Mouse (Mus musculus) testis, adult 2 months (tissue): Measurements from ENCODE around the gene Diexf.

Experiments used
- CTCF ChIP-seq: fragments of 200-500 bp; IDR thresholded peaks from 2 replicates; pipeline ENCODE4 v1.5.1; 2012; ENCODE audit warnings: low read depth, mild to moderate bottlenecking, inconsistent platforms, low read length, moderate library complexity; ENCODE audit not compliant: control insufficient read depth, insufficient read depth, insufficient replicate concordance
- POLR2A ChIP-seq: fragments of 200-500 bp; IDR thresholded peaks from 2 replicates; pipeline ENCODE4 v1.6.1; 2012; ENCODE audit warnings: low read depth, mild to moderate bottlenecking, inconsistent platforms, low read length, moderate library complexity; ENCODE audit not compliant: control insufficient read depth

DNA sequence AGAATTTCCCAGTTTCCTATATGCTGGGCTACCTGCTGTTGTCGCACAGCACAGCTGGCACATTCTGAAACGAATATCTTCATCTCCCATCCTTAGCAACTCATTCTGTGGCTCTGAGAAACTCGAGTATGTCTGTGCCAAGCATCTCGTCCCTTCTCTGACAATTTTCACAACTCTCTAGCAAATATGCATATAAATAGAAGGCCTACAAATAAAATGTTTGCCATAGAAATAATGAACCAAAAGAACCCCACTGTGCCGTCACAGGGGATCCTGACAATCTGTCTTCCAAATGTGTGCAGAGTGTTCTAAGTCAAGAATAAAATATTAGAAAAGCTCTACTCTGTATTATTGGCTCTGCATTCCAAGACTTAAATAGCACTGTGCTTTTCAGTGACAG lies 70.5 kb downstream of the Diexf start:
- TF ChIP-seq CTCF (no peak), POLR2A (no peak)
